Mouse (Mus musculus) forebrain, embryonic 11.5 days (tissue): ENCODE measurements around the gene Rmnd5b. TPM values are rescaled to one million over a fixed set of nuclear protein-coding genes. Genes with fewer than 3 reads are reported as not detected.
"Not testable (repeated sequence)": the region's sequence is repeated elsewhere in the genome, so short reads cannot be mapped to it uniquely, and the experiment has no call there.

ENCODE experiments used
- ATAC-seq: fragments of 200-750 bp; cut with Nextera tagmentation; replicated peaks from 2 replicates; pipeline ENCODE4 v1.8.0; 2017; ENCODE audit warnings: moderate TSS enrichment; ENCODE audit not compliant: low FRiP score
- DNase-seq: peaks from one replicate; pipeline ENCODE4 v3.0.0-alpha.2; 2017; ENCODE audit warnings: low spot score
- H3K27ac ChIP-seq: fragments of 300-500 bp; sonication (generic); 2 replicates; pipeline ENCODE4 v1.5.1; 2014; ENCODE audit warnings: low read depth, low read length
- H3K27me3 ChIP-seq: fragments of 300-500 bp; sonication (generic); 2 replicates; pipeline ENCODE4 v1.6.1; 2014; ENCODE audit warnings: mild to moderate bottlenecking, low read length, mixed read lengths; ENCODE audit not compliant: control insufficient read depth, insufficient read depth
- H3K36me3 ChIP-seq: fragments of 300-500 bp; sonication (generic); 2 replicates; pipeline ENCODE4 v1.6.1; 2014; ENCODE audit warnings: mild to moderate bottlenecking, low read length, moderate library complexity, mixed read lengths; ENCODE audit not compliant: control insufficient read depth, insufficient read depth
- H3K4me1 ChIP-seq: fragments of 300-500 bp; sonication (generic); replicated peaks from 2 replicates; pipeline ENCODE4 v1.6.1; 2014; ENCODE audit warnings: low read length, mixed read lengths; ENCODE audit not compliant: control insufficient read depth, insufficient read depth
- H3K4me2 ChIP-seq: fragments of 300-500 bp; sonication (generic); 2 replicates; pipeline ENCODE4 v1.6.1; 2014; ENCODE audit warnings: low read depth, mild to moderate bottlenecking, low read length, moderate library complexity, mixed read lengths; ENCODE audit not compliant: severe bottlenecking
- H3K4me3 ChIP-seq: fragments of 300-500 bp; sonication (generic); 2 replicates; pipeline ENCODE4 v1.5.1; 2014; ENCODE audit warnings: low read depth, low read length
- H3K9ac ChIP-seq: fragments of 300-500 bp; sonication (generic); 2 replicates; pipeline ENCODE4 v1.6.1; 2014; ENCODE audit warnings: low read length
- H3K9me3 ChIP-seq: fragments of 300-500 bp; sonication (generic); 2 replicates; pipeline ENCODE4 v1.6.1; 2016; ENCODE audit warnings: low read length, mixed read lengths; ENCODE audit not compliant: control insufficient read depth
- WGBS: fragments of 180-500 bp; shearing (Covaris S2); extraction: QIAGEN DNeasy Blood & Tissue Kit; methylation state at CpG from one replicate; pipeline ENCODE4 v1.1.7; 2014; 5-methylcytosine and 5-hydroxymethylcytosine counted together
- polyA plus RNA-seq: library from polyadenylated mRNA; unstranded; fragments of >200 nt; fragmentation: Nextera tagmentation; extraction: Ambion mirVana; gene quantifications from 2 replicates; pipeline ENCODE4 v1.2.1, GENCODE M21; 2014

Rmnd5b gene
- polyA plus RNA-seq, 1 experiment from 2014 or later: 40.4 TPM

DNA sequence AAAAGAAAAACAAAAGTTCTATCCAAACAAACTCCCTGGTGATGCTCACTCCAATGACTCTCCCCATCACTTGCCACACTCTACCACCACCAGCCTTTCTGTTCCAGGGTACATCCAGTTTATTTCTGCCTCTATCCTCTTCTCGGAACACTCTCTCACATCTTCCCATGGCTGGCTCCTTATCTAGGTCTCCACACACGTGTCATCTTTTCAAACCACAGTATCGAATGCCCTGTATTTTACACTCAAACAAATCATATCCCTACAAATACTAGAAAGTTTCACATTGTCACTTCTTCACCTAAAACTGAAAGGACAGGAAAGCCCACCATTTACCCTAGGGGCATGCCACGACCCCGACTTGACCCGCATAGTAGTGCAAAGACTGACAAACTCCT lies 570 bp downstream of the Rmnd5b start:
- peak overlapping the region; percentile 76 for H3K9ac ChIP-seq
- no peaks in the 10 kb centered on the region for H3K9me3 ChIP-seq
- peak overlapping the region; percentile 72 for H3K4me3 ChIP-seq
- no peak overlapping the region for H3K27ac ChIP-seq
- WGBS: 22% methylated on average over 6 of the region's 6 CpGs
- no peaks in the 10 kb centered on the region for H3K27me3 ChIP-seq
- ATAC-seq (no peak), DNase-seq (no peak)
- peaks cover 6% of the 10 kb centered on the region; the same call in 1 of the 2 replicates for H3K4me1 ChIP-seq
- H3K36me3 ChIP-seq: no peaks in the 10 kb centered on the region
- peak overlapping the region; percentile 78 for H3K4me2 ChIP-seq

DNA sequence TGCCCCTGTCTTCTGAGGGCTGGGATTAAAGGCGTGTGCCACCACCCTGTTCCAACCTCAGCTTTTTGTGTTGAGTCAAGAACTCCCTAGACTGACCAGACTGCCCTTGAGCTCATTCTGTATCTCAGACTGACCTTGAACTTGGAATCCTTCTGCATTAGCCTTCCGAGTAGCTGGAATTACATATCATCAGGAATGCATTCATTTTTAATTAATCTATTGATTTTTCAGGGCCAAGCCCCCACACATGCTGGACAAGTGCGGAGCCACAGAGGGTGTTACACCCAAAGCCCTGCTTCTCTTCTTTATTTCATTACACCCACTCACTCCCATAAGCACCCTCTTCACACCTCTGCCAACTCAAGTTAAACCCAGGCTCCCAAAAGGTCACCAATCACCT lies 2.0 kb downstream of the Rmnd5b start:
- no peak overlapping the region for H3K4me3 ChIP-seq
- 93% methylated on average over 3 of the region's 3 CpGs for WGBS
- no peak overlapping the region for H3K9ac ChIP-seq
- no peaks in the 10 kb centered on the region for H3K36me3 ChIP-seq
- no peak overlapping the region for H3K27ac ChIP-seq
- DNase-seq: no peak
- ATAC-seq: no peak
- peaks cover 6% of the 10 kb centered on the region; the same call in 1 of the 2 replicates for H3K4me1 ChIP-seq
- H3K9me3 ChIP-seq: no peaks in the 10 kb centered on the region
- no peak overlapping the region for H3K4me2 ChIP-seq
- no peaks in the 10 kb centered on the region for H3K27me3 ChIP-seq

- not testable (repeated sequence) for H3K27me3 ChIP-seq, H3K9me3 ChIP-seq, H3K9ac ChIP-seq, H3K4me1 ChIP-seq, H3K27ac ChIP-seq, H3K4me2 ChIP-seq, H3K4me3 ChIP-seq, ATAC-seq, H3K36me3 ChIP-seq, DNase-seq
- 93% methylated on average over 7 of the region's 7 CpGs for WGBS
Observed at GRCm38 (mm10) chr11:51633200-51633599, 2.5 kb downstream of the Rmnd5b start.

- H3K4me2 ChIP-seq: no peak overlapping the region
- H3K4me3 ChIP-seq: no peak overlapping the region
- no peaks in the 10 kb centered on the region for H3K27me3 ChIP-seq
- no peak for DNase-seq
- no peak for ATAC-seq
- H3K4me1 ChIP-seq: peaks cover 2% of the 10 kb centered on the region; the same call in 1 of the 2 replicates
- 90% methylated on average over 6 of the region's 6 CpGs for WGBS
- no peaks in the 10 kb centered on the region for H3K9me3 ChIP-seq
- H3K9ac ChIP-seq: no peak overlapping the region
- H3K36me3 ChIP-seq: no peaks in the 10 kb centered on the region
- no peak overlapping the region for H3K27ac ChIP-seq
Observed at GRCm38 (mm10) chr11:51632130-51632753, 3.5 kb downstream of the Rmnd5b start.

DNA sequence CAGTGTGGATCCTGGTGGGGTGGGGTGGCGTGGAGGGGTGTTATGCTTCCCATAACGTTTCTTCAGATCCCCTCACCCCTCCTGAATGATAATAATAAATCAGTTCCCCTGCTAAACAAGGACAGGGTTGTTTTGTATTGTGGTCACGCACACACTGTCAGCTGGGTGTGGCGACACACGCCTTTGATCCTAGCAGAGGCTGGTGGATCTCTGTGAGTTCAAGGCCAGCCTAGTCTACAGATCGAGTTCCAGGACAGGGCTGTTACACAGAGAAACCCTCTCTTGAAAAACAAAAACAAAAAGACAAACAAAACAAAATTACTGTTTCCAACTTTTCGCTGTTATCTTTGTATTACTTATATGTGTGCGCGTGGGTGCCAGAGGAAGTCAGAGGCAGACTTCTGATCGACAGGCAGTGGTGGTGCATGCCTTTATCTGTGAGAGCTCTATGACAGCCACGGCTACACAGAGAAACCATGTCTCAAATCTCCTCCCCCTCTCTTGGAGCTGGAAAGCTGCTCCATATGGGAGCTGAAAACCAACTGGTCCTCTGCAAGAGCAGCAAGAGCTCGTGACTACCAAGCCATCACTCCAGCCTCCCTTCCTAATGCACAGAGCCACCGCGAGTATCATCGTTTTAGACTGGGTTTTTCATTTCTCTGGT lies 5.9 kb downstream of the Rmnd5b start:
- H3K4me3 ChIP-seq: no peak overlapping the region
- no peaks in the 10 kb centered on the region for H3K9me3 ChIP-seq
- H3K9ac ChIP-seq: no peak overlapping the region
- H3K4me2 ChIP-seq: no peak overlapping the region
- DNase-seq (no peak), ATAC-seq (no peak)
- whole genome bisulfite sequencing: 88% methylated on average over 15 of the region's 15 CpGs
- no peaks in the 10 kb centered on the region for H3K27me3 ChIP-seq
- H3K4me1 ChIP-seq: no peaks in the 10 kb centered on the region
- peaks cover 4% of the 10 kb centered on the region; the same call in 1 of the 2 replicates for H3K36me3 ChIP-seq
- no peak overlapping the region for H3K27ac ChIP-seq

- Histone ChIP-seq H3K9ac (no peak overlapping the region), H3K27me3 (no peaks in the 10 kb centered on the region), H3K4me1 (no peaks in the 10 kb centered on the region), H3K27ac (no peak overlapping the region), H3K9me3 (no peaks in the 10 kb centered on the region), H3K36me3 (peaks cover 10% of the 10 kb centered on the region), H3K4me2 (no peak overlapping the region), H3K4me3 (no peak overlapping the region)
- DNase-seq (no peak), ATAC-seq (no peak)
- WGBS: 91% methylated on average over 8 of the region's 8 CpGs
Observed at GRCm38 (mm10) chr11:51627907-51628306, 7.8 kb downstream of the Rmnd5b start.

DNA sequence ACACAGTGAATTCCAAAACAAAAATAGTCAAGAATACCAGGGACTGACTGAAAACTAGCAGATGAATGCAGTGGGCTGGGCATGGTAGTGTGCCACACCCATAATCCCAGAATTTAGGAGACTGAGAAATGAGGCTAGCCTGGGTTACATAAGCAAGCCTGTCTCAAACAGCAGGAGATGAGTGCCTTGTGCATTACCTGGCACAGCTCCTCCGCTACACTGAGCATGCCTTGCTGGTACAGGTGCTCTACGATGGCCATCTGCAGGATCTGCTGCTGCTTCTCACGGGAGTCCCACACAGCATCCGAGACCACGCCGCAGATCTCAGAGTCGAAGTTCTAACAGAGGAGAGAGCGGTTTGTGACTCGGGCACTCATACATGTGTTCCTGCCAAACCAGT lies 8.3 kb downstream of the Rmnd5b start:
- Histone ChIP-seq H3K9me3 (no peaks in the 10 kb centered on the region), H3K9ac (no peak overlapping the region), H3K4me1 (no peaks in the 10 kb centered on the region), H3K4me3 (no peak overlapping the region), H3K27ac (no peak overlapping the region), H3K4me2 (no peak overlapping the region), H3K27me3 (no peaks in the 10 kb centered on the region), H3K36me3 (peaks cover 10% of the 10 kb centered on the region)
- DNase-seq (no peak), ATAC-seq (no peak)
- 94% methylated on average over 9 of the region's 9 CpGs for WGBS

DNA sequence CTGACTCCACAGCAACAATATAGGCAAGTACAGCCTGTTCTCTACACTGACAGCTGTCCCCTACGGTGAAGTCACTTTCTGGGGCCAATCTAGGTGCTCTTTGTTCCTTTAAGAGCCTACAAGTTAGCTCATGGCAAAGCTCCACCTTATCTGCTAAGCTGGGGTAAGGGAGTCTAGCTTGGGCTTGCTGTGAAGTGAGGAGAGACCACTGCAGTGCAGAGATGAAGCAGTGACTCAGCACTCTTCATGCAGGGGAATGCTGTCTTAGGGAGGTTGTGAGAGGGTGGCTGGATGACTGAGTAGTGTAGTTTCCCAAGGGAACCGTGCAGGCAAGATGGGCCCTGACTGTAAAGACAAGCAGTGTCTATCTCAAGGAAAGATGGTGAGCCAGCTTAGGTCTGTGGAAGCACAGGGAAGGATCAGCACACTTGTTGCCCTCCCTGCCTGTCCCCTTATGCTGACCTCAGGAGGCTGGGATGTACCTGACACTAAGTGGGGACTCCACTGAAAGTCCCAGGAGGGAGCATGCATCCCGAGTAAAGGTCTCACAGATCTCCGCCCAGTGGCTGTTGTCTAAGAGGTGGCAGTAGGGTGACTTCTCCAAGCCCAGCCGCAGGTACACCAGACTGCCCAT lies 10.4 kb downstream of the Rmnd5b start:
- Histone ChIP-seq H3K4me1 (peaks cover 5% of the 10 kb centered on the region; the same call in 1 of the 2 replicates), H3K4me3 (no peak overlapping the region), H3K9me3 (no peaks in the 10 kb centered on the region), H3K9ac (no peak overlapping the region), H3K27me3 (no peaks in the 10 kb centered on the region), H3K4me2 (no peak overlapping the region), H3K36me3 (peaks cover 10% of the 10 kb centered on the region), H3K27ac (no peak overlapping the region)
- DNase-seq (no peak), ATAC-seq (no peak)
- WGBS: 86% methylated on average over 5 of the region's 5 CpGs
